Mouse (Mus musculus) adrenal gland, postnatal 25 days (tissue): ENCODE data around the gene Tfap2d. TPM values are rescaled to one million over a fixed set of nuclear protein-coding genes. Genes with fewer than 3 reads are reported as not detected.

ENCODE experiments used
- DNase-seq: peaks from one replicate; pipeline ENCODE4 v3.0.0; 2021; ENCODE audit warnings: mixed read lengths
- total RNA-seq: library from RNA; stranded (reverse); gene quantifications from 2 replicates; pipeline ENCODE4 v1.2.3, GENCODE M21; 2021

Tfap2d gene
- total RNA-seq, 1 experiment from 2014 or later = not detected

DNA sequence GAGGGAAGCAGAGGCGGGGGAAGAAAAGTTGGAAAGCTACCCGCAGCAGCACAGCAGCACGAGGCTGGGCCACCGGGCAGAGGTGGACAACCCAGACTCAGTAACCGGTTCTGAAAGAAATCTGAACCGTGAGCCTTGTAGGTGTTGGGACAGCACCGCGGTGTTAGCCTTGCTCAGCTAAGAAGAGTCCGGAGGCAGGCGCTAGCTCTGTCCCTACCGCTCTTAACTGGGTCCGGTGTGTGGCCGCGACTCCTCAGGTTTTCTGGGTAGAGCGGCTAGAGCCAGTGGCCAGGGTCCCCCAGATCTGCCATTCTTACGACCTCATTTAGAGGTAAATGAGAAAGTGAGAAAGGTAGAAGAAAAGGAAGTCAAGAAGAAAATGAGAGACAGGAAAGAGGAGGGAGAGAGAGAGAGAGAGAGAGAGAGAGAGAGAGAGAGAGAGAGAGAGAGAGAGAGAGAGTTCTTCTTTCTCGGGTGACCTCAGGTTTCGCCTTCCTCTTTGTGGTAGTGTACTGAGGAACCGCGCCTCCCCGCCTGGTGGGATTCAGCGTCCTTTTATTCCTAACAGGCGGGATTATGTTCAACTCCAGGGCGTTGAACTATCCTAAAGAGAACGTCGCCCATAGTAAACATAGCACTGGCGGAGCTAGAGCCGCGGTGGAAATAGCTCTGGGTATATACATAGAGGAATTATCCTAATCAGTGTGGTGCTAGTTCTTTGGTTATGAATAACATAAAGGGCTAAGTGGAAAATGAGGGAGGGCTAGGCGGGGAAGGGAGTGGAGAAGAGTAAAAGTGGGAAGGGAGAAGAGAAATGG lies 107.6 kb downstream of the Tfap2d start:
- DNase-seq = no peak

DNA sequence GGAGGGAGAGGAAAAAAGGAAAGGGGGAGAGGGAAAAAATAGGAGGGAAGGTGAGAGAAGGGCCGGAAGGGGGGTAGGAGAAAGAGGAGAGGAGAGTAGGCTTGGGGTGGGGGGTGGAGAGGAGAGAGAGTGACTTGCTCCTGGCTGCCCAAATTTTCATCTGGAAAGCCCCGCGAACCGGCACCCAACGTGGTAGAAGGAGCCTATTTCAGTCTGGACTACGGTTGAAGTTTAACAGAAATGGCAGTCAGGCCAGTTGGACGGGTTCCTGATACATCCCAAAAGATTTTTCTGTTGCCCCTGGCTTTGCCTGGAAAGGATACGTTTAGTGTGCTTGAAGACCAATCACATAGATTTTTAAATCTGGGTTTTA lies 108.2 kb downstream of the Tfap2d start:
- no peak for DNase-seq

DNA sequence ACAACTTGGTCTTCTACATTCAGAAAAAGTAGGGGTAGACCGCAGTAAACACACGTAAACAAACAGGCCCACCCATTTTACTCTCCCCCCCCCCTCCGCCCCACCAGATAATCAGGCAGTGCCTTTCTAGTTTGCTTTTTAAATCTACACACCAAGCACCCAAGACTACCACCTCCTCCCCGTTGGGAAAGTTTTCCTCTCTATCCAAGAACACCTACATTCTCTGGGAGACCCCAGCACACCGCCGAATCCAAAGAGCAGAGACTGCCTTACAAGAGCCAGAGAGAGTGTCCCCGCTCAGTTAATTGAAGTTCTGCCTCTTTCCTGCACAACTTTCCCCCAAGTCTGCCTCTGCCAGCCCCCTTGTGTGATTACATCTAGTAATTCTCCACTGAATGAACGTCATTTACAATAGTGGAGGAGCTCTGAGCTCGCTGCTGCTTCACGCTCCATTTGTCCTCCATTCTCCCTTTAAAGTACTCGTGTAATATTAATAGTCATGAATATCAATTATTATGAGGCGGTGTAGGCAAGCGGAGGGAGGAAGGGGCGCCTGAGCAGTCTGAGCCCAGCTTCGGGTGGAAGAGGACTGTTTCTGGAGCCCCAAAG lies 108.8 kb downstream of the Tfap2d start:
- DNase-seq = no peak

DNA sequence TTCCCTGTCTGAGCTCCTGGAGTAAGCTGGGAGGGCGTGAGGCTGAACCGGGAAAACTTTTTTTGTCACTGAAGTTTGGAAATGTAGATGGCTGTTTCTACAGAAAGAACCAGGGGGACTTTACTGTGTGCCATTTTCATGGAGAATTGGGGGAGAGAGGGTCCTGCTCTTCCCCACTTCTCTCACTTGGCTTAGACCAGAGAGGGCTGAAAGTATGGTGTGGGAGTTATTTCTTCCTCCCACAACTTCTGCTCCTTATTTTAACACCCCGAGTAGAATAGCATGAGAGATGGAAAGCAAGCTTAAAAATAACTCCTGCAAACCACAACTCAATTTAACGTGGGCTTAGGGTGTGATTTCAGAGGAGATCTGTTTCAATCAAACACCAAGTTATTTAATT lies 109.9 kb downstream of the Tfap2d start:
- DNase-seq = no peak

DNA sequence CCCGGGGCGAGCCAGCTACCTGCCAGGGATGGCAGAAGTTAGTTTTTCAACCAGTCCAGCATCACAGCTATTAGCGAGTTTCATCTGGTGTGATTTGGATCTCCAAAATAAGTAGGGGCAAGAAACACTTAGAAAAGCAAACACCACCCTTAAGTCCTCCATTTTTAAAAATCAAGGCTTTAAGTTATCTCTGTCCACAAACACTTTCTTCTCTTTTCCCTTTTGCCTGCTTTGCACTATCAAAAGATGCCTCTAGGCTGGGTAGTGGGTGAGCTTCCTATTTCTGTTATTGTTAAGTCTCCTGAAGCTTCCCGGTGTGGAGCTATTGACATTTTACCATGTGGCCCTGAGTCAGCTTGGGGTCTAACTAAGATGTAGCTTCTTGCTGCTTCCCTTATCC lies 110.3 kb downstream of the Tfap2d start:
- DNase-seq = no peak

DNA sequence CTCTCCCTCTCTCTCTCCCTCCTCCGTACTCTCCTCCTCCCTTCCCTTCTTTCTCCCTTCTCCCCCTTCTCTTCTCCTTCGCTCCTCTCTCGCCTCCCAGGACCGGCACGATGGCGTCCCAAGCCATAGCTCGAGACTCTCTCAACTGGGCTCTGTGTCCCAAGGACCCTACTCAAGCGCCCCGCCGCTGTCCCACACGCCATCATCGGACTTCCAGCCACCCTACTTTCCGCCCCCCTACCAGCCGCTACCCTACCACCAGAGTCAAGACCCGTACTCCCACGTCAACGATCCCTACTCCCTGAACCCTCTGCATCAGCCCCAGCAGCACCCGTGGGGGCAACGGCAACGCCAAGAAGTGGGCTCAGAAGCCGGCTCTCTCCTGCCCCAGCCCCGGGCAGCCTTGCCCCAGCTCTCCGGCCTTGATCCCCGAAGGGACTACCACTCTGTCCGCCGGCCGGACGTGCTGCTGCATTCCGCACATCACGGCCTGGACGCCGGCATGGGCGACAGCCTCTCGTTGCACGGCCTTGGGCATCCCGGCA lies 111.1 kb downstream of the Tfap2d start:
- no peak for DNase-seq

Other genes with a start within 250 kb of the Tfap2d start
- 8.6 and 11.0 TPM in 2 replicates for gene Tfap2b, start 105.9 kb downstream of the Tfap2d start, total RNA-seq